Mouse (Mus musculus) small intestine, adult 2 months (tissue): Measurements from ENCODE around the gene Arf3. TPM values are rescaled to one million over a fixed set of nuclear protein-coding genes. Genes with fewer than 3 reads are reported as not detected.
"Not testable (repeated sequence)": the region's sequence is repeated elsewhere in the genome, so short reads cannot be mapped to it uniquely, and the experiment has no call there.

Experiments
- H3K27ac ChIP-seq: fragments of 200-500 bp; 2 replicates; pipeline ENCODE4 v1.5.1; 2012; ENCODE audit warnings: low read depth, low read length, control low read depth, inconsistent platforms; ENCODE audit not compliant: insufficient read depth
- H3K27me3 ChIP-seq: fragments of 200-500 bp; 2 replicates; pipeline ENCODE4 v1.6.1; 2012; ENCODE audit warnings: mild to moderate bottlenecking, moderate library complexity, low read length, inconsistent platforms; ENCODE audit not compliant: control insufficient read depth, insufficient read depth
- H3K36me3 ChIP-seq: fragments of 200-500 bp; 2 replicates; pipeline ENCODE4 v1.6.1; 2012; ENCODE audit warnings: mild to moderate bottlenecking, low read length, control low read depth, inconsistent platforms; ENCODE audit not compliant: control insufficient read depth, insufficient read depth
- H3K4me1 ChIP-seq: fragments of 200-500 bp; 2 replicates; pipeline ENCODE4 v1.6.1; 2012; ENCODE audit warnings: low read length, inconsistent platforms, mixed read lengths; ENCODE audit not compliant: control insufficient read depth, insufficient read depth, insufficient read length
- H3K4me3 ChIP-seq: fragments of 200-500 bp; 2 replicates; pipeline ENCODE4 v1.5.1; 2012; ENCODE audit warnings: low read depth, mild to moderate bottlenecking, control low read depth, inconsistent platforms, low read length, moderate library complexity
- CTCF ChIP-seq: fragments of 200-500 bp; IDR thresholded peaks from 2 replicates; pipeline ENCODE4 v1.5.1; 2012; ENCODE audit warnings: low read depth, mild to moderate bottlenecking, control low read depth, inconsistent platforms, low read length, moderate library complexity, mixed read lengths; ENCODE audit not compliant: insufficient replicate concordance, insufficient read length; ENCODE audit errors: extremely low read depth
- POLR2A ChIP-seq: fragments of 200-500 bp; IDR thresholded peaks from 2 replicates; pipeline ENCODE4 v1.6.1; 2012; ENCODE audit warnings: low read depth, mild to moderate bottlenecking, control low read depth, inconsistent platforms, low read length, moderate library complexity
- WGBS: fragments of 180-500 bp; shearing (Covaris S2); methylation state at CpG from one replicate; pipeline ENCODE4 v1.1.7; 2018; 5-methylcytosine and 5-hydroxymethylcytosine counted together
- polyA plus RNA-seq: library from polyadenylated mRNA; depleted of rRNA; stranded (reverse); fragments of >200 nt; gene quantifications from 2 replicates; pipeline ENCODE4 v1.2.3, GENCODE M21; 2012

The Arf3 gene
- polyA plus RNA-seq, 1 experiment: 104 TPM

GRCm38 (mm10) chr15:98749093-98749492, 13.9 kb downstream of the Arf3 start:
- Histone ChIP-seq H3K27ac (no peak overlapping the region), H3K36me3 (0 out of 2 replicates have a peak, but pooled peaks cover 2% of the 10 kb centered on the region), H3K27me3 (no peaks in the 10 kb centered on the region), H3K4me3 (no peak overlapping the region), H3K4me1 (peaks cover 21% of the 10 kb centered on the region)
- TF ChIP-seq CTCF (no peak), POLR2A (no peak)
- 94% methylated on average over 2 of the region's 2 CpGs for WGBS

- Histone ChIP-seq H3K4me1 (peaks cover 14% of the 10 kb centered on the region), H3K27ac (peak overlapping the region; percentile 53), H3K36me3 (peaks cover 2% of the 10 kb centered on the region; the same call in 1 of the 2 replicates), H3K27me3 (no peaks in the 10 kb centered on the region), H3K4me3 (no peak overlapping the region)
- 36% methylated on average over 6 of the region's 6 CpGs for WGBS
- TF ChIP-seq POLR2A (no peak), CTCF (no peak)
Measured at GRCm38 (mm10) chr15:98747296-98747695, 15.7 kb downstream of the Arf3 start.

- WGBS: 70% methylated on average over 10 of the region's 10 CpGs
- no peak for TF ChIP-seq POLR2A
- no peak for TF ChIP-seq CTCF
- peaks cover 5% of the 10 kb centered on the region; the same call in 1 of the 2 replicates for H3K36me3 ChIP-seq
- peak overlapping the region; percentile 53; the same call in 1 of the 2 replicates for H3K27ac ChIP-seq
- peaks cover 13% of the 10 kb centered on the region for H3K4me1 ChIP-seq
- H3K4me3 ChIP-seq: no peak overlapping the region
- H3K27me3 ChIP-seq: no peaks in the 10 kb centered on the region
Measured at GRCm38 (mm10) chr15:98746344-98746965, 16.6 kb downstream of the Arf3 start.

- 92% methylated on average over 3 of the region's 3 CpGs for WGBS
- not testable (repeated sequence) for H3K4me3 ChIP-seq, H3K27ac ChIP-seq, H3K27me3 ChIP-seq
- peaks cover 25% of the 10 kb centered on the region for H3K36me3 ChIP-seq
- H3K4me1 ChIP-seq: peaks cover 12% of the 10 kb centered on the region
Measured at GRCm38 (mm10) chr15:98743863-98744262, 19.2 kb downstream of the Arf3 start.

- no peak for TF ChIP-seq CTCF
- TF ChIP-seq POLR2A: no peak
- 81% methylated on average over 8 of the region's 8 CpGs for WGBS
- H3K27ac ChIP-seq: no peak overlapping the region
- H3K4me1 ChIP-seq: peaks cover 8% of the 10 kb centered on the region
- H3K36me3 ChIP-seq: peaks cover 28% of the 10 kb centered on the region
- H3K4me3 ChIP-seq: no peak overlapping the region
- no peaks in the 10 kb centered on the region for H3K27me3 ChIP-seq
Measured at GRCm38 (mm10) chr15:98742766-98743428, 20.1 kb downstream of the Arf3 start.

- Histone ChIP-seq H3K36me3 (peaks cover 36% of the 10 kb centered on the region), H3K4me1 (no peaks in the 10 kb centered on the region)
Measured at GRCm38 (mm10) chr15:98740219-98740618, 22.8 kb downstream of the Arf3 start.

GRCm38 (mm10) chr15:98738796-98739195, 24.2 kb downstream of the Arf3 start:
- no peak for TF ChIP-seq CTCF
- no peak overlapping the region for H3K4me3 ChIP-seq
- H3K36me3 ChIP-seq: peaks cover 36% of the 10 kb centered on the region
- H3K27me3 ChIP-seq: no peaks in the 10 kb centered on the region
- H3K4me1 ChIP-seq: no peaks in the 10 kb centered on the region
- H3K27ac ChIP-seq: no peak overlapping the region
- 75% methylated on average over 4 of the region's 4 CpGs for WGBS

More at GRCm38 (mm10) chr15:98740219-98740618, 22.8 kb downstream of the Arf3 start:
- Histone ChIP-seq H3K27me3 (no peaks in the 10 kb centered on the region), H3K4me3 (no peak overlapping the region), H3K27ac (no peak overlapping the region)
- TF ChIP-seq POLR2A (no peak), CTCF (no peak)
- 92% methylated on average over 8 of the region's 8 CpGs for WGBS
